Mouse (Mus musculus) thymus, postnatal 0 days (tissue): ENCODE data around the gene Ggt5. TPM values are rescaled to one million over a fixed set of nuclear protein-coding genes. Genes with fewer than 3 reads are reported as not detected.

Experiments used
- DNase-seq: peaks from one replicate; pipeline ENCODE4 v3.0.0-alpha.2; 2015; ENCODE audit warnings: low spot score
- polyA plus RNA-seq: library from polyadenylated mRNA; unstranded; fragments of >200 nt; fragmentation: Nextera tagmentation; extraction: Ambion mirVana; gene quantifications from 2 replicates; pipeline ENCODE4 v1.2.1, GENCODE M21; 2015

Ggt5 gene
- polyA plus RNA-seq, 1 experiment from 2014 or later: 11.9 TPM

- DNase-seq: no peak
Observed at GRCm38 (mm10) chr10:75568029-75568428, 21.1 kb upstream of the Ggt5 start.

GRCm38 (mm10) chr10:75568441-75568840 is 20.7 kb upstream of the Ggt5 start:
- DNase-seq: no peak

GRCm38 (mm10) chr10:75568851-75569250 is 20.3 kb upstream of the Ggt5 start:
- no peak for DNase-seq

- no peak for DNase-seq
Observed at GRCm38 (mm10) chr10:75570981-75571657, 18.0 kb upstream of the Ggt5 start.

- no peak for DNase-seq
Observed at GRCm38 (mm10) chr10:75571937-75572336, 17.2 kb upstream of the Ggt5 start.

GRCm38 (mm10) chr10:75573181-75573580 is 16.0 kb upstream of the Ggt5 start:
- DNase-seq: no peak

GRCm38 (mm10) chr10:75573965-75574364 is 15.2 kb upstream of the Ggt5 start:
- DNase-seq: no peak

- DNase-seq: no peak
Observed at GRCm38 (mm10) chr10:75579129-75579528, 10.0 kb upstream of the Ggt5 start.

- DNase-seq: peak; percentile 90
Observed at GRCm38 (mm10) chr10:75585876-75586552, 3.1 kb upstream of the Ggt5 start.

GRCm38 (mm10) chr10:75586553-75586879 is 2.6 kb upstream of the Ggt5 start:
- DNase-seq: no peak

- DNase-seq: no peak
Observed at GRCm38 (mm10) chr10:75587781-75588180, 1.4 kb upstream of the Ggt5 start.

GRCm38 (mm10) chr10:75588336-75588735 is 804 bp upstream of the Ggt5 start:
- DNase-seq: no peak

- DNase-seq: peak; percentile 22
Observed at GRCm38 (mm10) chr10:75589651-75590050, 511 bp downstream of the Ggt5 start.

- DNase-seq: peak; percentile 96
Observed at GRCm38 (mm10) chr10:75591211-75591894, 2.2 kb downstream of the Ggt5 start.

- no peak for DNase-seq
Observed at GRCm38 (mm10) chr10:75592585-75592984, 3.4 kb downstream of the Ggt5 start.

GRCm38 (mm10) chr10:75595981-75596380 is 6.8 kb downstream of the Ggt5 start:
- no peak for DNase-seq

GRCm38 (mm10) chr10:75600189-75600730 is 11.1 kb downstream of the Ggt5 start:
- DNase-seq: no peak

- DNase-seq: peak; percentile 29
Observed at GRCm38 (mm10) chr10:75605162-75605846, 16.2 kb downstream of the Ggt5 start.

GRCm38 (mm10) chr10:75607253-75607652 is 18.1 kb downstream of the Ggt5 start:
- no peak for DNase-seq

- no peak for DNase-seq
Observed at GRCm38 (mm10) chr10:75608975-75609374, 19.8 kb downstream of the Ggt5 start.

GRCm38 (mm10) chr10:75610486-75610885 is 21.3 kb downstream of the Ggt5 start:
- no peak for DNase-seq

GRCm38 (mm10) chr10:75616044-75616443 is 26.9 kb downstream of the Ggt5 start:
- no peak for DNase-seq
